Mouse (Mus musculus) megakaryocyte-erythroid progenitor cell, adult 5 weeks (primary cell): Measurements from ENCODE around the gene Ywhag. TPM values are rescaled to one million over a fixed set of nuclear protein-coding genes. Genes with fewer than 3 reads are reported as not detected.

Source experiments
- polyA plus RNA-seq: library from polyadenylated mRNA; stranded (reverse); fragments of >175 nt; gene quantifications from 2 replicates; pipeline ENCODE4 v1.2.3, GENCODE M21; 2012

Gene Ywhag
- 122 and 135 TPM in 2 replicates for polyA plus RNA-seq

DNA sequence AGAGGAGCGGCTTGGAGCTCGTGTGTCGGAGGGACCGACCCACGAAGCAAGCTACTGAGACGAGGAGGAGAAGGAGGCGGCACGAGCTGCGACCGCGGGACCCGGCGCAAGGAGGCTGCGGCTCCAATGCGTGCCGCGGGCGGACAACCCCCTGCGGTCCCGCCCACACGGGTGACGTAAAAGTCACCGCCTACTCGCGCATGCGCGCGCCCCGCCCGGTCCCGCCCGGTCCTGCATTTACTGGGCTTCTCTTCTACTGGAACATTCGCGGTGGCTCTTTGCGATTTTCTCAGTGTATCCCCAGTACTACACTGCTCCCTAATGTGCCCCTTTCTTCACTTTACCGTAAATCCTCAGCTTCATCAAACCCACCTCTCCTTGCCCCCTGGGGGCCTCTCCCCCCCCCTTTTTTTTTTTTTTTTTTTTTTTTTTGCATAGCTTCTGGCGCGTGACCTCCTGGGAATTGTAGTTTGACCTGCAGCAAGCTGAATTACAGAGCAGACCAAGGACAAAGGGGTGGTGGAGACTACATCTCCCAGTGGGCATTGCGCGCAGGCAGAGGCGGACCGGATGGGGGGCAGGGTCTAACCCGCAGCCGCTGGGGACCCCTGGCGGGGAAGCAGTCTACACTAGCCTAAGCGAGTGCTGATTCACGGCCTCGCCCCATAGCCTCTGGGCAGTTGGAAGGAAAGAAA lies at the start of gene Ywhag:
TSS of gene Ywhag (minus strand) at position 136 of the 695 bp plus-strand sequence.

DNA sequence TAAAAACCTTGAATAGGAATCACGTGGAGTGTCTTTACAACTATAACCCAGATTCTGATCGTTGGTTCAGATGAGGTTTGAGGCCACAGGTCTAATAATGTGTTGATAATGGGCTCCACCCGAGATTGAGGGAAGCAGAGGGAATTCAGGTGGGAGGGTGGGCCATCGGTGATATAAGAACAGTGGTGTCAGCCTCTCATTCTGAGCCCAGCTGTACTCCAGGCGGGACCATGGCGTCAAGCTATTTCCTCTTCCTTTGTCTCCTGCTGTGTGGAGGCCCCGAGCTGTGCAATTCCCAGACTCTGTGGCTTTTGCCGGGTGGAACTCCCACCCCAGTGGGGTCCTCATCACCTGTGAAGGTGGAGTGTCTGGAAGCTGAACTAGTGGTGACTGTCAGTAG lies 45.5 kb upstream of the Ywhag start, which contains the start of gene Zp3:
TSS of gene Zp3 (plus strand) at position 196 of the 400 bp plus-strand sequence.

DNA sequence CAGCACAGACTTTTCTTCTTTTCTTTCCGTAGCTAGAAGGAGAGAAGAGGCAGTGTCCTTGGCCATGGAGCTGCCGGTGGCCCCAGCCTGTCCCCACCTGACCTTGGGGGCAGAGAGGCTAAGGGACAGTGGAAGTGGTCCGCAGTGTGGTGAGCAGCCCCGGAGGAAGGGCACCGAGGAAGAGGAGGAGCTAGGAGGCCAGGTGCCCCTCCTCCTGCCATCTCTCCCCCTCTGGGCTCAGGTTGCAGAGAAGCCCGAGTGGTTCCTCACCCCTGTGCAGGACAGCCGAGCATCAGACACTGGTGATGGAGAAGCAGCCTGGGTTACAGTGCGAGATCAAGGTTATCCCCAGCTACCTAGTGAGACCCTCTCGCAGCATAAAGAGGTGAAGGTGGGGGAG lies 39.9 kb upstream of the Ywhag start, which contains the start of gene Ssc4d:
TSS of gene Ssc4d (minus strand) at position 167 of the 400 bp plus-strand sequence.

DNA sequence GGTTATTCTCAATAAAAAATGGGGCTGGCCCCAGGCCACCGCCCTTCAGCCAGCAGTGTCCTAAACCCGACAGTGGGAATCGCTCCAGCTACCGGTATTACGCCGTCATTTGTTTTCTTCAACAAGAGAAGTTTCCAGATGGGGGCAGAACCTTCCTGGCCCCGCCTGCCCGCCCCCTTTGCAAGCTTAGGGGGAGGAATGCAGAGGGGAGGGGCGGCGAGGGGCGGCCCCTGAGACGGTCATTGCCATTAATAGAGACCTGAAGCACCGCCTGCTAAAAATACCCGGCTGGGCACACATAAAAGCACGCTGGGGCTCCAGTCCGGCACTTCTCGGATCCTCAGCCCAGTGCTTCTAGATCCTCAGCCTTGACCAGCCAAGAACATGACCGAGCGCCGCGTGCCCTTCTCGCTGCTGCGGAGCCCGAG lies 46.7 kb downstream of the Ywhag start, which contains the start of gene Hspb1:
TSS of gene Hspb1 (plus strand) at position 245 of the 428 bp plus-strand sequence.

Other genes starting within 250 kb of the Ywhag start
- 10.9 and 15.3 TPM in 2 replicates for gene Tmem120a, start 190.2 kb downstream of the Ywhag start, polyA plus RNA-seq
- gene Styxl1, start 156.2 kb downstream of the Ywhag start, polyA plus RNA-seq: not detected in 2 replicates
- gene Mdh2, start 156.1 kb downstream of the Ywhag start, polyA plus RNA-seq: 567 and 689 TPM in 2 replicates
- gene Srrm3, start 127.7 kb downstream of the Ywhag start, polyA plus RNA-seq: not detected in 2 replicates
- 8.6 and 22.1 TPM in 2 replicates for gene Hspb1, start 46.7 kb downstream of the Ywhag start, polyA plus RNA-seq
- 0.57 and 1.4 TPM in 2 replicates for gene Ssc4d, start 39.9 kb upstream of the Ywhag start, polyA plus RNA-seq
- gene Zp3, start 45.5 kb upstream of the Ywhag start, polyA plus RNA-seq: not detected in 2 replicates
- 28.3 and 32.0 TPM in 2 replicates for gene Dtx2, start 60.2 kb upstream of the Ywhag start, polyA plus RNA-seq
- gene Upk3b, start 103.9 kb upstream of the Ywhag start, polyA plus RNA-seq: not detected in 2 replicates
- 1.6 TPM in 2 replicates for gene Upk3bl, start 119.9 kb upstream of the Ywhag start, polyA plus RNA-seq
- gene Rasa4, start 149.3 kb upstream of the Ywhag start, polyA plus RNA-seq: 47.9 and 51.3 TPM in 2 replicates
- 99.5 and 120 TPM in 2 replicates for gene Polr2j, start 182.0 kb upstream of the Ywhag start, polyA plus RNA-seq
- gene Lrwd1, start 201.5 kb upstream of the Ywhag start, polyA plus RNA-seq: 96.7 and 106 TPM in 2 replicates
- 41.8 and 45.8 TPM in 2 replicates for gene Alkbh4, start 201.5 kb upstream of the Ywhag start, polyA plus RNA-seq
- 49.5 and 53.9 TPM in 2 replicates for gene Orai2, start 236.1 kb upstream of the Ywhag start, polyA plus RNA-seq